ENCODE assay signal across 8 mouse cellular contexts in genomic region chr2:152686806-152687267, GRCm38 (mm10). TPM values are rescaled to one million over a fixed set of nuclear protein-coding genes. Genes with fewer than 3 reads are reported as not detected.
DNase-seq lines count a peak whose midpoint lies in the region; ATAC-seq and TF ChIP-seq lines count a peak whose summit lies in the region.

TSS of gene Mcts2 (plus strand) at chr2:152687035.

- ATAC-seq in common myeloid progenitor, adult 5-6 weeks (replicated peaks; ENCODE audit: low read depth, poor library complexity, severe bottlenecking) = no peak
- ATAC-seq in hindbrain, postnatal 0 days = peak; percentile 96

- peak; percentile 94 for DNase-seq in adrenal gland, postnatal 10 days
- DNase-seq in gastrocnemius, adult 8-10 months (ENCODE audit: low spot score in 2 of 2) = peak; percentile 88 to 93
- peak; percentile 97 for DNase-seq in hindbrain, postnatal 0 days (ENCODE audit: low spot score)
- peak; percentile 93 to 95 for DNase-seq in left cerebral cortex, adult 9 months (ENCODE audit: low spot score in 2 of 2)
- peak; percentile 93 for DNase-seq in midbrain, embryonic 10.5 days (ENCODE audit: low spot score)
- peak; percentile 98 for DNase-seq in skeletal muscle tissue, adult 2 months (ENCODE audit: low read depth, low spot score)
- no peak for DNase-seq in thymus, adult 2 months

- H3K4me3 ChIP-seq in hindbrain, postnatal 0 days (ENCODE audit: low read length) = peak within 1 kb of the TSS; percentile 40
- H3K4me3 ChIP-seq in midbrain, embryonic 10.5 days = peak within 1 kb of the TSS; percentile 56
- H3K4me3 ChIP-seq in thymus, adult 2 months (ENCODE audit: control insufficient read depth, insufficient read depth, low read length) = no peak within 1 kb of the TSS

- TF ChIP-seq POLR2A in thymus, adult 2 months (IDR thresholded peaks at IDR 0.05; ENCODE audit: control insufficient read depth, extremely low read depth, insufficient read depth, low read length, poor library complexity) = no peak

- peak within 1 kb of the TSS; percentile 58 for H3K27ac ChIP-seq in hindbrain, postnatal 0 days
- H3K27ac ChIP-seq in midbrain, embryonic 10.5 days (replicated peaks) = peak within 1 kb of the TSS; percentile 58
- no peak within 1 kb of the TSS for H3K27ac ChIP-seq in thymus, adult 2 months (ENCODE audit: control insufficient read depth, insufficient read depth, low read length)

- no peaks in the 10 kb centered on the region for H3K9me3 ChIP-seq in hindbrain, postnatal 0 days (ENCODE audit: low read length)
- H3K9me3 ChIP-seq in midbrain, embryonic 10.5 days (replicated peaks) = peaks cover 10% of the 10 kb centered on the region; the same call in 1 of the 2 replicates

- TF ChIP-seq CTCF in hindbrain, postnatal 0 days (IDR thresholded peaks at IDR 0.05; ENCODE audit: low read depth) = no peak
- TF ChIP-seq CTCF in thymus, adult 2 months (IDR thresholded peaks at IDR 0.05; ENCODE audit: borderline replicate concordance, control insufficient read depth, extremely low read depth, insufficient read depth, low read length, poor library complexity) = no peak

- H3K4me1 ChIP-seq in hindbrain, postnatal 0 days (ENCODE audit: insufficient read depth, low read length) = no peaks in the 10 kb centered on the region
- peaks cover 18% of the 10 kb centered on the region for H3K4me1 ChIP-seq in midbrain, embryonic 10.5 days
- H3K4me1 ChIP-seq in thymus, adult 2 months (replicated peaks; ENCODE audit: control insufficient read depth, insufficient read depth, low read length) = no peaks in the 10 kb centered on the region

- 51% methylated on average over 45 of the region's 45 CpGs for WGBS in hindbrain, postnatal 0 days
- WGBS in midbrain, embryonic 10.5 days = 50% methylated on average over 45 of the region's 45 CpGs
- 96% methylated on average over 45 of the region's 45 CpGs for WGBS in thymus, adult 2 months

- peaks cover 65% of the 10 kb centered on the region for H3K36me3 ChIP-seq in hindbrain, postnatal 0 days (ENCODE audit: insufficient read depth, low read length)
- H3K36me3 ChIP-seq in midbrain, embryonic 10.5 days = peaks cover 97% of the 10 kb centered on the region
- H3K36me3 ChIP-seq in thymus, adult 2 months (ENCODE audit: control insufficient read depth, insufficient read depth, low read length) = peaks cover 86% of the 10 kb centered on the region

- H3K4me2 ChIP-seq in hindbrain, postnatal 0 days (ENCODE audit: low read depth, low read length) = peak within 1 kb of the TSS; percentile 59

- no peak within 1 kb of the TSS; the same call in 1 of the 2 replicates for H3K9ac ChIP-seq in hindbrain, postnatal 0 days (replicated peaks; ENCODE audit: low read length)

- H3K27me3 ChIP-seq in hindbrain, postnatal 0 days (ENCODE audit: insufficient read depth, low read length) = no peaks in the 10 kb centered on the region
- H3K27me3 ChIP-seq in midbrain, embryonic 10.5 days (ENCODE audit: low read depth, poor library complexity, severe bottlenecking) = no peaks in the 10 kb centered on the region
- H3K27me3 ChIP-seq in thymus, adult 2 months (ENCODE audit: control insufficient read depth, insufficient read depth, low read length) = no peaks in the 10 kb centered on the region

RNA-seq across cellular contexts. Expression of gene Mcts2, which starts in this region (rescaled TPM):
- total RNA-seq in adrenal gland, postnatal 10 days (2021) = 10 to 100 TPM; 24.5 to 26.7 TPM
- 3.8 and 10.0 TPM in 2 replicates for total RNA-seq in common myeloid progenitor, adult 5-6 weeks (2017)
- 10 to 100 TPM; 10.2 to 12.8 (median 11.9) TPM for total RNA-seq in gastrocnemius, adult 8-10 months (2022)
- total RNA-seq in hindbrain, postnatal 0 days (2014; rRNA removed) = 9.0 and 14.0 TPM in 2 replicates
- 29.4 and 31.2 TPM in 2 replicates for polyA plus RNA-seq in hindbrain, postnatal 0 days (2015; fragmentation: Nextera tagmentation; extraction: Ambion mirVana)
- polyA plus RNA-seq in midbrain, embryonic 10.5 days (2016; fragmentation: Nextera tagmentation; extraction: Ambion mirVana) = 42.9 and 45.3 TPM in 2 replicates
- polyA plus RNA-seq in thymus, adult 2 months (2012; rRNA removed) = 4.2 and 4.4 TPM in 2 replicates
